Mouse (Mus musculus): ENCODE measurements at regions not wholly inside any gene's neighbourhood (a gene's known extent, or its start where the extent isn't known, plus 50 kb on each side); places are given as distances from the start of the nearest gene placed in this dataset.

DNA sequence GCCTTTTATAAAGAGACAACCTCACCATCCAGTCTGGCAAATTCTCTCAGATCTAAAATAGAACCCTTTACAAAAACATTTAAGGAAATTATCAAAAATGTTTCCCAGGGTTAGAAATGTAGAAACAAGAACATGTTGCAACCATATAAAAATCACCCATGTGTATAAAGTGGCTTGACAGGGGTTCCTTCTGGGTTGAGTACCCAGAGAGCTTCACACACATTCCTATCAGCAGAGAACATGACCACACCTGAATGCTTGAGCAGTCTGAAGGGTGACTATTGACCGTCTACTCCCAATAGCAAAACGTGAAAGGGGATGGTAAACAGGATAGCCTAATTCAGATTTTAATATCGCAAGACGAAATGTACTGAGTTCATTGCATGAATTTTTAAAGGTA is 57.8 kb upstream of the Zfand5 start:
- DNase-seq (ENCODE audit: low read depth, low spot score) = no peak

DNA sequence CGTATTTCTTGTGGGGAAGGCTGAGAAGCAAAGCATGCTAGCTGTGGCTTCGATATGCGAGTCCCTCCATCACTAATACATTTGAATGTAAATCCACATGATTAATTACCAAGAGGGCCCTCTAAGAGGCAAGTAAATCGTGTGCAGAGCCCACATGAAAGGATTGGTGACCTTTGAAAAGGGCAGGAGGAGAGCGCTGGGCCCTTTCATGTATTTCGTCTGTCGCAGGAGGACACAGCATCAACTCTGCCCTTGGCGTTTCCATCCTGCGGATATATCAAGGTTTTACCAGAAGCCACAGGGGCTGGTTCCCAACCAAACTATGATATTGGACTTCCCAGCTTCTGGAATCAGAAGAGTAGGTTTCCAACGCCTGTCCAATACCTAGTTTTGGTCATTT is 78.6 kb upstream of the Zfand5 start:
- DNase-seq (ENCODE audit: low read depth, low spot score) = no peak

GRCm38 (mm10) chr19:21192576-21192975 is 79.5 kb upstream of the Zfand5 start:
- DNase-seq (ENCODE audit: low read depth, low spot score) = no peak

GRCm38 (mm10) chr19:21189216-21189615 is 82.9 kb upstream of the Zfand5 start:
- DNase-seq (ENCODE audit: low read depth, low spot score) = no peak

- no peak for DNase-seq (ENCODE audit: low read depth, low spot score)
Measured at GRCm38 (mm10) chr19:21186656-21187055, 85.4 kb upstream of the Zfand5 start.

GRCm38 (mm10) chr19:21186016-21186415 is 86.1 kb upstream of the Zfand5 start:
- no peak for DNase-seq (ENCODE audit: low read depth, low spot score)

DNA sequence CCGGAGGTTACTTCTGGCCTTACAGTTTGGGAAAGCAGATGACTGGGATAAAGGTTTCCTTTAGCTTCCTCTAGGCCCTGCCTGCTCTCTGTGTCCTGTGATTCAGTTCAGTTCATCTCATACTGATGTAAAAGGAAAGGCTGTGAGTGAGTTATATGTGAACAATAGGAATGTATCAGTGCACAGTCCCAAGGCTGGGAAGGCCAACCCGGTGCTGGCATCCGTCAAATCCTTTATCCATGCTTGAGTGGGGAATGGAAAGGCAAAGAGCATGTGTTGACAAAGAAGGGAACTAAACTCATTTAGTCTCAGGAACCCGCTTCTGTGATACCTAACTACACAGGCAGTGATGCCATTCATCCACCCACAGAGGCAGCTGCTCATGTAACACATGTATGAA is 89.0 kb upstream of the Zfand5 start:
- no peak for DNase-seq (ENCODE audit: low read depth, low spot score)

DNA sequence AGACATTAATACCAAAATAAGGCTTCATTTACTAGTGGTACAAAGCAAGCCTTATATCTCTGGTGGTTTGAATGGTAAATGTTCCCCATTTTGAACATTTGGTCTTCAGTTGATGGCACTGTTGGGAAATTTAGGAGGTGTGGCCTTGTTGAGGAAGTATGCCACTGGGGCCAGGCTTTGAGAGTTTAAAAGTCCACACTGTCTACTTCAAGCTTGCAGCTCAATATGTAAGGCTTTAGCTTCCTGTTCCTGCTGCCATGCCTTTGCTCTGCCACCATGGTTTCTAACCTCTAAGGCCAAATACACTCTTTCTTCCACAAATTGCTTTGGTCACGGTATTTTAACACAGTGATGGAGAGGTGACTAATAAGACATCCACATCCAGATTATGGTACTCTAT is 92.2 kb upstream of the Zfand5 start:
- no peak for DNase-seq (ENCODE audit: low read depth, low spot score)

DNA sequence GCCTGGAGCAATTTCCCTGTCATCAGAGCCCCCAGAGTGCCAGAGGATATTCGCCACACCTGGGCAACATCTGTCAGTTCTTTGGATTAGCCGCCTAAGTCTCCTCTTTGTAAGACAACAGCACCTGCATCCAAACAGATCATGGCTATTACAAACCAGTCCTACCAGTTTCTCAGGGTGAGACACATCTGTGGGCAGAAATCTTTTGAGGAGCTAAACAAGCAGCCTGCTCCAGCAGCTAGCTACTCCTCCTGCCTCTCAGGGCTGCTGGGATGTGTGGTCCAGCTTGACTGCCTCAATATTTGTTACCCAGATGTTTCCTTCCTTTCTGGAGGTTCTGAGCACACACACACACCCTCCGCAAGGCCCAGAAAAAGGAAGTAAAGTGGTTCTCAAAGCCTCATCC is 96.6 kb upstream of the Zfand5 start:
- DNase-seq (ENCODE audit: low read depth, low spot score) = no peak

DNA sequence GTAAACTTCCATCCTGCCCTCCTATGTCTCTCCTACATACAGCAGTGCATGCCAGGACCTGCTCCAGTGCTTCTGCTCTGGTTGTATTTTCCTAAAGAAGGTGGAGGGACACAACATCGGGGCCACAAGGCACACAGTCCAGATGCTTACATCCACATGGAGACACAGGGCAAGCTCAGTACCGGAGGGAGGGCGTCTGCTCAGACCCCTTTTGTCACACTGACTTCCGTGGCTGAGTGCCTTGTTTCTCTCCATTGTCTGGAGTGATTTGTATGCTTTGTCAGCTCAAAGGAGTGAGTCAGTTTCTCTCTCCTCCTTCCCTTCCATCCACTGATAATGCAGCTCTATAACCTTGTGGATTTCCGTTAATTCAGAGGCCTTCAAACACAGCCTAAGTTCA is 97.4 kb upstream of the Zfand5 start:
- no peak for DNase-seq (ENCODE audit: low read depth, low spot score)

- no peak for DNase-seq (ENCODE audit: low read depth, low spot score)
Measured at GRCm38 (mm10) chr19:21173896-21174483, 98.1 kb upstream of the Zfand5 start.

DNA sequence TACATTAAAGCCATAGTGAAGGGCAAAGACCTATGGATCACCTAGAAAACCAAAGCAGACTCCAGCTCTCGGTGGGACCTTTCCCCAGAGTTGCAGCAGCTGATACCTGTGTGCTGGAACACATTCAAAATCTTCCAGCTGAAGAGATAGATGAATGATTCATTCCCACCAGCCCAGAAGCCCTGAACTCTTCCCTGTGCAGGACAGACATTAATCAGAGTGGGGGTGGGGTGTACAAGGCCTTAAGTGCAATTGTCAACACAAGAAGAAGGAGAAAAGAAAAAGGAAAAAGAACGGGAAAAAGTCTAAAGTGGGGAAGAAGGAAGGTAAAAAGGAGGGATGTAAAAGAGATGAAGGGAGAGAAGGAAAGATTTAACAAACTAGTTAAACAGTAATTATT is 100.9 kb upstream of the Zfand5 start:
- no peak for DNase-seq (ENCODE audit: low read depth, low spot score)

DNA sequence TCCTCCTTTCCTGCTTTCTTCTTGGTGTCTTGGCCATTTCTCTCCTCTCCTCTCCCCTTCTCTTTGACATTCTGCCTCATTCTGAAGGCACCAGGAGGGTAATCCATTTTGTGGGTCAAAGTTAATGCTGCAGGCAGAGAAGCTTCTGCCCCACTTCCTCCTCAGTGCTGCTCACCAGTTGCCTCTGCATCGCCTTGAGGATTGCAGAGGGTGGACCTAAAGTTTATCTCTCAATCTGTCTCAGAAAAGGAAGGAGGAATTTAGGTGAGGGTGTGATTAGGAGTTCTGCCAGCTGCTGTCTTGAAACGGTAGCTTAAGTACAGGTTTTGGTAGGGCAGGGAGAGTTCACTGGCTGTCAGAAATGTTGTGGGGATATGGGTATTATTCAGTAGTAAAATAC is 101.3 kb upstream of the Zfand5 start:
- DNase-seq (ENCODE audit: low read depth, low spot score) = no peak

GRCm38 (mm10) chr19:21166939-21167338 is 105.1 kb upstream of the Zfand5 start:
- DNase-seq (ENCODE audit: low read depth, low spot score) = no peak

GRCm38 (mm10) chr19:21166465-21166860 is 105.6 kb upstream of the Zfand5 start:
- DNase-seq (ENCODE audit: low read depth, low spot score) = no peak

GRCm38 (mm10) chr19:21165763-21166464 is 106.2 kb upstream of the Zfand5 start:
- DNase-seq (ENCODE audit: low read depth, low spot score) = no peak

- no peak for DNase-seq (ENCODE audit: low read depth, low spot score)
Measured at GRCm38 (mm10) chr19:21163978-21164377, 108.1 kb upstream of the Zfand5 start.

- no peak for DNase-seq (ENCODE audit: low read depth, low spot score)
Measured at GRCm38 (mm10) chr19:21160946-21161345, 111.1 kb upstream of the Zfand5 start.

DNA sequence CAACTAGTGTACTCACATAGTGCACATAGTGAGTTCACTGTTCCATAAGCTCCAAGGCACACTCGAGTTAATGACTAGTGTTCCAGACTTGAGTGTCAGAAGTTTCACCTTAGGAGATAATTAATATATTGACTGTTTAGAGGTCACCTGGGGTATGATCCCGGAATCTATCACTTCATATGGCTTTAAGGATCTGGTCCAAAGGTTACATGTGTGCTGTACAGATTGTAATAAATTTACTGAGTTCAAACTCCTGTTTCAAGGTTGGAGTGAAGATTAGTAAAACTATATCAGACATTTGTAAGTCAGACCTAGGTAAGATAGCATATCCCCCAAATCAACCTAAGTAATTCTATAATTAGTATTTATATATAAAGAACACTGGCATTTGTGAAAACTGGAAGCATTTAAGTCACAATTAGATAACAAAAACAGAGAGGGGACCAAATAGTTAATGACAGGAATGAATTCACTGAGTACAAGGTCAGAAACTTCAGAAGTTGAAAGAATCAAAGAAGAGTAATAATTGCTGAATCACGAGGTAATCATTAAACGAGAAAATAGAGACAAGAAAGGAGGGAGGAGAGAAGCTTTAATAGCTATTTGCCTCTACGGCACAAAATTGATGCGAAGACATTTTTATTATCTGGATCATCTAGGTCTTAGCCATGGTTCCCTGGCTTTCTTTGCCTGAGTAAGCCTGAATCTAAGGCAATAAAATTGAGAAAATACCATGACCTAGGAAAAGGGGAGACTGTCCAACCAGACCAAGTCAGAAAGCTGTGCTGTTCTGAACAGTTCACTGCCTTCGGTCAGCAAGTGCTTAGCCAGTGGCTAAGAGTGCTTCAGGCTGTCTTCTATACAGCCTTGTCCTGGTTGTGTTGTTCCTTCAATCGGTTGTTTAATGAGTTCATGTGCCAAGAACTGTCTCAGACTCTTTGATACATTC is 112.6 kb upstream of the Zfand5 start:
- DNase-seq (ENCODE audit: low read depth, low spot score) = no peak

DNA sequence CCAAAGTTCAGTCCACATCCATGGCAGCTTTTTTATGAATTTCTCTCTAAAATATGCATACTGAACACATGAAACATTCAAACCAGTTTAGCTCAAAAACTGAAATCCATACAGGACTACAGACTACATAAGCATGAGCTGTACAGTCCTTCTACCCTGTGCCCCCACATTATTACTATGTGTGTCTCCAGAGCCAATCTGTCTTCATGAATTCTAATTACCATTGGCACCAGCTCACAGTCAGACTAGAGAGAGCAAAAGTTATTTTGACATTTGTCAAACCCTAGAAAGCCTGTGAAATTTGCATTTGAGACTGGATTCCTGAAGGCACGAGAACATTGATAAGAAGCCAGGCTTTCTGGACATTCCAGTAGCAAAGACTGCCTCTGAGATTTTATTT is 117.9 kb upstream of the Zfand5 start:
- DNase-seq (ENCODE audit: low read depth, low spot score) = no peak

- DNase-seq (ENCODE audit: low read depth, low spot score) = no peak
Measured at GRCm38 (mm10) chr19:21152027-21152426, 120.1 kb upstream of the Zfand5 start.

- no peak for DNase-seq (ENCODE audit: low read depth, low spot score)
Measured at GRCm38 (mm10) chr19:21150849-21151248, 121.2 kb upstream of the Zfand5 start.

DNA sequence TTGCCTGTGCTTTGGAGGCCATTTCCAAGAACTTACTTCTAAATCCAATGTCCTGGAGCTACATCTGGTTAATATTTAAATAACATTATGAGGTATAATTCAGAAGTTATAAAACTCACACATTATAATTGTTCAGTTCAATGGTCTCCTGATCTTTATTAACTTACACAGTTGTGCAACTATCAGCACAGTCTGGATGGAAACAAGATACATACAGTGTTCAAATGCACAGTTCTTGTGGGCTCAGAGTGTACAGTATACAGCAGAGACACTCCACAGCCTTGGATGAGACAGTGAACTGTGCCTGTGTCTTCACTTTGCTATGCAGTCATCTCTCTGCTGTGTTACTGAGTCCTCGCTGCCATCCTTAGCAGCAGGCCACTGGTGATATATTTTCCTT is 121.8 kb upstream of the Zfand5 start:
- DNase-seq (ENCODE audit: low read depth, low spot score) = no peak

Measured in WW6 (cell line).